Mouse (Mus musculus) embryonic facial prominence, embryonic 14.5 days (tissue): ENCODE results near the gene Gm17657. TPM values are rescaled to one million over a fixed set of nuclear protein-coding genes. Genes with fewer than 3 reads are reported as not detected.
"Not testable (repeated sequence)": the region's sequence is repeated elsewhere in the genome, so short reads cannot be mapped to it uniquely, and the experiment has no call there.

ENCODE experiments used
- ATAC-seq: fragments of 200-750 bp; cut with Nextera tagmentation; 2 replicates; pipeline ENCODE4 v1.8.0; 2017; ENCODE audit warnings: low read depth, moderate number of reproducible peaks, moderate TSS enrichment
- DNase-seq: peaks from one replicate; pipeline ENCODE4 v3.0.0-alpha.2; 2015; ENCODE audit warnings: low spot score
- H3K27ac ChIP-seq: fragments of 300-500 bp; sonication (generic); replicated peaks from 2 replicates; pipeline ENCODE4 v1.5.1; 2014; ENCODE audit warnings: low read depth, mild to moderate bottlenecking, low read length, moderate library complexity
- H3K27me3 ChIP-seq: fragments of 300-500 bp; sonication (generic); replicated peaks from 2 replicates; pipeline ENCODE4 v1.6.1; 2014; ENCODE audit warnings: low read length; ENCODE audit not compliant: control insufficient read depth, insufficient read depth
- H3K36me3 ChIP-seq: fragments of 300-500 bp; sonication (generic); 2 replicates; pipeline ENCODE4 v1.6.1; 2014; ENCODE audit warnings: low read length, mixed read lengths; ENCODE audit not compliant: control insufficient read depth, insufficient read depth
- H3K4me1 ChIP-seq: fragments of 300-500 bp; sonication (generic); 2 replicates; pipeline ENCODE4 v1.6.1; 2014; ENCODE audit warnings: antibody characterized with exemption, low read length; ENCODE audit not compliant: control insufficient read depth, insufficient read depth
- H3K4me2 ChIP-seq: fragments of 300-500 bp; sonication (generic); 2 replicates; pipeline ENCODE4 v1.6.1; 2014; ENCODE audit warnings: low read depth, mild to moderate bottlenecking, low read length, moderate library complexity, mixed read lengths
- H3K4me3 ChIP-seq: fragments of 300-500 bp; sonication (generic); 2 replicates; pipeline ENCODE4 v1.5.1; 2014; ENCODE audit warnings: low read depth, mild to moderate bottlenecking, low read length
- H3K9ac ChIP-seq: fragments of 300-500 bp; sonication (generic); 2 replicates; pipeline ENCODE4 v1.6.1; 2014; ENCODE audit warnings: low read depth, mild to moderate bottlenecking, low read length, moderate library complexity, mixed read lengths
- H3K9me3 ChIP-seq: fragments of 300-500 bp; sonication (generic); 2 replicates; pipeline ENCODE4 v1.6.1; 2016; ENCODE audit warnings: low read length; ENCODE audit not compliant: control insufficient read depth
- WGBS: fragments of 180-500 bp; shearing (Covaris S2); extraction: QIAGEN DNeasy Blood & Tissue Kit; methylation state at CpG from one replicate; pipeline ENCODE4 v1.1.7; 2014; 5-methylcytosine and 5-hydroxymethylcytosine counted together
- polyA plus RNA-seq: library from polyadenylated mRNA; unstranded; fragments of >200 nt; fragmentation: Nextera tagmentation; extraction: Ambion mirVana; gene quantifications from 2 replicates; pipeline ENCODE4 v1.2.1, GENCODE M21; 2014

The Gm17657 gene
- polyA plus RNA-seq, 1 experiment from 2014 or later = not detected

DNA sequence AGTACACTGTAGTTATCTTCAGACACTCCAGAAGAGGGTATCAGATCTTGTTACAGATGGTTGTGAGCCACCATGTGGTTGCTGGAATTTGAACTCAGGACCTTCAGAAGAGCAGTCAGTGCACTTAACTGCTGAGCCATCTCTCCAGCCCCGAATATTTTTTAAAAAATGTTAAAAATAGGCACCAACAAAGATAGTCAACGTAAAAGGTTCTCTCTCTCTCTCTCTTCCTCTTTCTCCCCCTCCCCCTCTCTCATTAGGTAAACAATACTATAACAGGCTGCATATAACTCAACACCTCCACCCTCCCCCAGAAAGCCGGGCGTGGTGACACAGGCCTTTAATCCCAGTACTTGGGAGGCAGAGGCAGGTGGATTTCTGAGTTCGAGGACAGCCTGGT is 30.8 kb downstream of the Gm17657 start:
- not testable (repeated sequence) for H3K4me2 ChIP-seq, ATAC-seq, H3K4me1 ChIP-seq, H3K27ac ChIP-seq, DNase-seq, H3K4me3 ChIP-seq, H3K27me3 ChIP-seq, H3K36me3 ChIP-seq, H3K9ac ChIP-seq, H3K9me3 ChIP-seq
- WGBS = 88% methylated on average over 5 of the region's 5 CpGs

- peak; percentile 89 for DNase-seq
- Histone ChIP-seq H3K9me3 (no peaks in the 10 kb centered on the region), H3K36me3 (no peaks in the 10 kb centered on the region), H3K9ac (no peak overlapping the region), H3K4me1 (no peaks in the 10 kb centered on the region), H3K27me3 (no peaks in the 10 kb centered on the region), H3K4me2 (no peak overlapping the region), H3K27ac (no peak overlapping the region), H3K4me3 (no peak overlapping the region)
- ATAC-seq = peak; percentile 71
- WGBS = 1% methylated on average over 11 of the region's 11 CpGs
Measured at GRCm38 (mm10) chr17:29514435-29514834, 35.0 kb downstream of the Gm17657 start.

GRCm38 (mm10) chr17:29513044-29513730 is 36.3 kb downstream of the Gm17657 start:
- 30% methylated on average over 13 of the region's 13 CpGs for WGBS
- H3K27ac ChIP-seq = no peak overlapping the region
- no peaks in the 10 kb centered on the region for H3K36me3 ChIP-seq
- ATAC-seq = peak; percentile 78
- no peak overlapping the region for H3K4me3 ChIP-seq
- no peak overlapping the region for H3K9ac ChIP-seq
- DNase-seq = peak; percentile 72
- H3K27me3 ChIP-seq = no peaks in the 10 kb centered on the region
- H3K4me2 ChIP-seq = no peak overlapping the region
- no peaks in the 10 kb centered on the region for H3K4me1 ChIP-seq
- H3K9me3 ChIP-seq = no peaks in the 10 kb centered on the region

- Histone ChIP-seq H3K27ac (no peak overlapping the region), H3K27me3 (no peaks in the 10 kb centered on the region), H3K4me1 (no peaks in the 10 kb centered on the region), H3K9me3 (no peaks in the 10 kb centered on the region), H3K9ac (no peak overlapping the region), H3K4me3 (no peak overlapping the region), H3K36me3 (no peaks in the 10 kb centered on the region), H3K4me2 (no peak overlapping the region)
- no peak for ATAC-seq
- 52% methylated on average over 8 of the region's 8 CpGs for WGBS
- DNase-seq = no peak
Measured at GRCm38 (mm10) chr17:29510691-29511090, 38.7 kb downstream of the Gm17657 start.

- WGBS = 69% methylated on average over 12 of the region's 12 CpGs
- Histone ChIP-seq H3K4me1 (no peaks in the 10 kb centered on the region), H3K36me3 (no peaks in the 10 kb centered on the region), H3K9ac (no peak overlapping the region), H3K27me3 (no peaks in the 10 kb centered on the region), H3K4me2 (no peak overlapping the region), H3K27ac (no peak overlapping the region), H3K9me3 (no peaks in the 10 kb centered on the region), H3K4me3 (no peak overlapping the region)
- ATAC-seq (no peak), DNase-seq (no peak)
Measured at GRCm38 (mm10) chr17:29508927-29509608, 40.4 kb downstream of the Gm17657 start.

GRCm38 (mm10) chr17:29503700-29504099 is 45.7 kb downstream of the Gm17657 start:
- no peaks in the 10 kb centered on the region for H3K36me3 ChIP-seq
- ATAC-seq = no peak
- DNase-seq = no peak
- no peak overlapping the region for H3K4me2 ChIP-seq
- no peak overlapping the region for H3K9ac ChIP-seq
- H3K27ac ChIP-seq = no peak overlapping the region
- no peak overlapping the region for H3K4me3 ChIP-seq
- no peaks in the 10 kb centered on the region for H3K9me3 ChIP-seq
- 79% methylated on average over 5 of the region's 5 CpGs for WGBS
- peaks cover 10% of the 10 kb centered on the region for H3K4me1 ChIP-seq
- H3K27me3 ChIP-seq = no peaks in the 10 kb centered on the region

GRCm38 (mm10) chr17:29502669-29503665 is 46.5 kb downstream of the Gm17657 start:
- no peaks in the 10 kb centered on the region for H3K9me3 ChIP-seq
- H3K9ac ChIP-seq = no peak overlapping the region
- WGBS = 13% methylated on average over 32 of the region's 32 CpGs
- H3K27me3 ChIP-seq = no peaks in the 10 kb centered on the region
- ATAC-seq (no peak), DNase-seq (peak; percentile 35)
- no peaks in the 10 kb centered on the region for H3K36me3 ChIP-seq
- H3K4me2 ChIP-seq = peak overlapping the region; percentile 47
- peak overlapping the region; percentile 17; the same call in 1 of the 2 replicates for H3K4me3 ChIP-seq
- H3K4me1 ChIP-seq = peaks cover 10% of the 10 kb centered on the region
- H3K27ac ChIP-seq = no peak overlapping the region

GRCm38 (mm10) chr17:29502005-29502668 is 47.3 kb downstream of the Gm17657 start:
- DNase-seq (no peak), ATAC-seq (no peak)
- H3K4me1 ChIP-seq = peaks cover 10% of the 10 kb centered on the region
- no peak overlapping the region; the same call in 1 of the 2 replicates for H3K4me2 ChIP-seq
- WGBS = 71% methylated on average over 7 of the region's 7 CpGs
- H3K4me3 ChIP-seq = no peak overlapping the region
- H3K27ac ChIP-seq = no peak overlapping the region
- H3K9me3 ChIP-seq = no peaks in the 10 kb centered on the region
- no peaks in the 10 kb centered on the region for H3K36me3 ChIP-seq
- no peaks in the 10 kb centered on the region for H3K27me3 ChIP-seq
- no peak overlapping the region for H3K9ac ChIP-seq
